In the genomic region with DNA sequence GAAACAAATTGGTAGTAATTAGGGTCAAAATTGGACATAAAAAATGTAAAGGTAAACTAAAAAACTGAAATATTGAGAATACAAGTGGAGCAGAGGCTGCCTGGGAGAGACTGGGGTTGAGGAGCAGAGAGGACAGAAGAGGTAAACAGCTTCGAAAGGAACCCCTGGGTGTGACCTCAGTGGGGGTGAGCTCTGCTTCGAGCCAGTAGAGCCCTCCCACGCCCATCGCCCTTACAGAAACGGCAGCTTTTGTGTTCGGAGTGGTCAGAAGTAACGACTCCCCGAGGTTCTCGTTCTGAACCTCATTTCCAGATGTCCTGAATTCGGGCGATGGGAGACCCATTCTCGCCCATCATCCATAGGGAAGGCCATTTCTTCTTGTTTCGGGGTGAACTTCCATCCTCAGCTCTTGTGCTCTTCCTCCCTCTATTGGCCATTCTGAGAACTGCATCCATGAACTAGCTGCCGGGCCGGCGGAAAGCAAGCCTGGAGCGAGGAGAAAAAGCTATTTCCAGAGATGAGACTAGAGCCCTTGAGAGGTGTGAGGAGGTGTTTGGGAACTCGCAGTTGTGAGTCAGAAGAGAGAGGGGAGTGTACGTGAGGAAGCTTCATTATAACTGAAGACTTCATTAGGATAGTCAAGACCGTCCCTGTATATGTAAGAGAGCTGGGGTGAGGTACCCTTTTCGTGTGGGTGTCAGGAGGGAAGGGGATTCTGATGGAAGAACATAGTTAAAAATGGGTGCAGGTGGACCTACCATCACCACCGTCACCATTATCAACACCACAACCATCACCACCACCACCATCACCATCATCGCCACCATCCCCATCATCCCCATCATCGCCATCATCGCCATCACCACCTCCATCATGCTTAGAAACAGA, we compare ENCODE assay signal across 8 mouse cellular contexts. TPM values are rescaled to one million over a fixed set of nuclear protein-coding genes. Genes with fewer than 3 reads are reported as not detected.
DNase-seq lines count a peak whose midpoint lies in the region; ATAC-seq and TF ChIP-seq lines count a peak whose summit lies in the region.

No protein-coding gene starts in this region.

- H3K9me3 ChIP-seq in ES-E14 (ENCODE audit: control insufficient read depth, insufficient read depth, low read depth, low read length): no peaks in the 10 kb centered on the region
- H3K9me3 ChIP-seq in forebrain, embryonic 12.5 days: no peaks in the 10 kb centered on the region
- no peaks in the 10 kb centered on the region for H3K9me3 ChIP-seq in liver, embryonic 14.5 days (ENCODE audit: control insufficient read depth, low read length)
- no peaks in the 10 kb centered on the region for H3K9me3 ChIP-seq in neural tube, embryonic 11.5 days (ENCODE audit: control insufficient read depth, low read length)

- no peak for TF ChIP-seq EP300 in liver, embryonic 14.5 days (IDR thresholded peaks at IDR 0.05; ENCODE audit: low read depth)

- peak; percentile 61 for DNase-seq in ES-E14 (ENCODE audit: low read depth, low spot score)
- DNase-seq in heart, postnatal 10 days: peak; percentile 78 to 87
- peak; percentile 70 to 73 for DNase-seq in kidney, postnatal 4 days
- peak in 2 of 3 experiments; percentile 22 to 40 for DNase-seq in liver, embryonic 14.5 days (ENCODE audit: low read depth in 3 of 3, low spot score in 3 of 3)
- DNase-seq in neural tube, embryonic 11.5 days (ENCODE audit: low spot score): peak; percentile 79

- peak; percentile 93 for TF ChIP-seq CTCF in liver, embryonic 14.5 days (IDR thresholded peaks at IDR 0.05; ENCODE audit: low read depth)
- TF ChIP-seq CTCF in testis, adult 2 months (IDR thresholded peaks at IDR 0.05; ENCODE audit: control insufficient read depth, insufficient read depth, insufficient replicate concordance, low read depth, low read length): peak; percentile 89

- H3K4me1 ChIP-seq in ES-E14 (ENCODE audit: control insufficient read depth in 2 of 2, insufficient read depth in 2 of 2, low read length in 2 of 2, poor library complexity in 1 of 2): no peaks in the 10 kb centered on the region
- no peaks in the 10 kb centered on the region for H3K4me1 ChIP-seq in forebrain, embryonic 12.5 days
- no peaks in the 10 kb centered on the region for H3K4me1 ChIP-seq in liver, embryonic 14.5 days (replicated peaks; ENCODE audit: control insufficient read depth in 2 of 2, insufficient read depth in 2 of 2, low read length in 1 of 2)
- no peaks in the 10 kb centered on the region for H3K4me1 ChIP-seq in neural tube, embryonic 11.5 days (ENCODE audit: control insufficient read depth, insufficient read depth, low read length)
- peaks cover 6% of the 10 kb centered on the region for H3K4me1 ChIP-seq in testis, adult 2 months (ENCODE audit: control insufficient read depth, insufficient read depth, low read length)

- peak overlapping the region; percentile 58 for H3K4me2 ChIP-seq in forebrain, embryonic 12.5 days
- peak overlapping the region; percentile 50 for H3K4me2 ChIP-seq in liver, embryonic 14.5 days (ENCODE audit: low read depth)
- peak overlapping the region; percentile 35 for H3K4me2 ChIP-seq in neural tube, embryonic 11.5 days (ENCODE audit: low read depth)

- no peak overlapping the region for H3K27ac ChIP-seq in ES-E14 (ENCODE audit: insufficient read depth, low read depth, low read length, poor library complexity, severe bottlenecking)
- H3K27ac ChIP-seq in forebrain, embryonic 12.5 days: no peak overlapping the region
- H3K27ac ChIP-seq in liver, embryonic 14.5 days: no peak overlapping the region
- H3K27ac ChIP-seq in neural tube, embryonic 11.5 days (ENCODE audit: low read depth, low read length): no peak overlapping the region
- no peak overlapping the region for H3K27ac ChIP-seq in testis, adult 2 months (ENCODE audit: control insufficient read depth, insufficient read depth, low read depth, low read length)

- peak overlapping the region in 1 of 2 experiments; percentile 37; a peak in 1 of 4 replicates for H3K4me3 ChIP-seq in ES-E14 (ENCODE audit: insufficient read depth in 1 of 2, low read depth in 1 of 2, low read length in 2 of 2, poor library complexity in 1 of 2, severe bottlenecking in 1 of 2)
- H3K4me3 ChIP-seq in forebrain, embryonic 12.5 days (replicated peaks): peak overlapping the region; percentile 39
- H3K4me3 ChIP-seq in liver, embryonic 14.5 days (ENCODE audit: insufficient read depth in 1 of 2, low read depth in 2 of 2, low read length in 2 of 2): peak overlapping the region; percentile 21 to 52; a peak in 3 of 4 replicates
- peak overlapping the region; percentile 21 for H3K4me3 ChIP-seq in neural tube, embryonic 11.5 days (ENCODE audit: low read depth, low read length)
- H3K4me3 ChIP-seq in testis, adult 2 months (ENCODE audit: control insufficient read depth, low read depth, low read length): peak overlapping the region; percentile 74

- WGBS in forebrain, embryonic 12.5 days: 24% methylated on average over 25 of the region's 25 CpGs
- 22% methylated on average over 25 of the region's 25 CpGs for WGBS in liver, embryonic 14.5 days (ENCODE audit: insufficient replicate concordance)
- 24% methylated on average over 25 of the region's 25 CpGs for WGBS in neural tube, embryonic 11.5 days

- H3K27me3 ChIP-seq in forebrain, embryonic 12.5 days: no peaks in the 10 kb centered on the region
- no peaks in the 10 kb centered on the region for H3K27me3 ChIP-seq in liver, embryonic 14.5 days (ENCODE audit: control insufficient read depth, insufficient read depth, low read length)
- H3K27me3 ChIP-seq in neural tube, embryonic 11.5 days (ENCODE audit: control insufficient read depth, insufficient read depth, low read length): no peaks in the 10 kb centered on the region
- no peaks in the 10 kb centered on the region for H3K27me3 ChIP-seq in testis, adult 2 months (ENCODE audit: control insufficient read depth, insufficient read depth, low read length)

- no peak for TF ChIP-seq POLR2A in testis, adult 2 months (IDR thresholded peaks at IDR 0.05; ENCODE audit: control insufficient read depth, low read depth, low read length)

- no peaks in the 10 kb centered on the region for H3K36me3 ChIP-seq in ES-E14 (ENCODE audit: control insufficient read depth, insufficient read depth, low read length, poor library complexity, severe bottlenecking)
- no peaks in the 10 kb centered on the region for H3K36me3 ChIP-seq in forebrain, embryonic 12.5 days (replicated peaks)
- no peaks in the 10 kb centered on the region for H3K36me3 ChIP-seq in liver, embryonic 14.5 days (replicated peaks; ENCODE audit: control insufficient read depth, insufficient read depth, low read depth)
- no peaks in the 10 kb centered on the region for H3K36me3 ChIP-seq in neural tube, embryonic 11.5 days (ENCODE audit: control insufficient read depth, insufficient read depth, low read length)
- no peaks in the 10 kb centered on the region for H3K36me3 ChIP-seq in testis, adult 2 months (ENCODE audit: control insufficient read depth, insufficient read depth, low read length)

- intact Hi-C loops in heart, postnatal 10 days (cut with DNase I): loop anchor here (2.0 to 5.0 kb wide), 3 partner anchors 87 to 386 kb away; no protein-coding TSS in a partner anchor

- in situ Hi-C loops in ES-E14 (cut with MboI; ENCODE audit: low sequenced_read_pairs in 2 of 2, unreplicated experiment in 2 of 2): loop anchor here in 1 of 2 experiments (25.0 kb wide), 1 partner anchor 377 kb away; the partner anchor contains the start of gene Cox18

- peak; percentile 80 for ATAC-seq in cerebellum, adult (ENCODE audit: insufficient number of reproducible peaks, low FRiP score, low TSS enrichment)
- peak; percentile 80 for ATAC-seq in forebrain, embryonic 12.5 days (ENCODE audit: low FRiP score)
- peak; percentile 37; the same call in 1 of the 2 replicates for ATAC-seq in liver, embryonic 14.5 days (ENCODE audit: insufficient read depth)
- ATAC-seq in neural tube, embryonic 11.5 days (ENCODE audit: insufficient read depth, low FRiP score, low TSS enrichment): peak; percentile 40; the same call in 1 of the 2 replicates

- no peak overlapping the region for H3K9ac ChIP-seq in ES-E14 (ENCODE audit: insufficient read depth, low read depth, low read length, poor library complexity, severe bottlenecking)
- H3K9ac ChIP-seq in forebrain, embryonic 12.5 days: peak overlapping the region; percentile 50; the same call in 1 of the 2 replicates
- H3K9ac ChIP-seq in liver, embryonic 14.5 days (replicated peaks): no peak overlapping the region
- no peak overlapping the region for H3K9ac ChIP-seq in neural tube, embryonic 11.5 days (ENCODE audit: low read length)

TF ChIP-seq in ES-E14, 5 proteins besides CTCF, POLR2A, EP300 and RAD21:
- TF ChIP-seq CHD2 (IDR thresholded peaks at IDR 0.05; ENCODE audit: low read depth, low read length): no peak
- no peak for TF ChIP-seq MAFK (IDR thresholded peaks at IDR 0.05; ENCODE audit: insufficient read depth, low read depth, low read length)
- TF ChIP-seq ZC3H11A (IDR thresholded peaks at IDR 0.05; ENCODE audit: borderline replicate concordance, low read depth, low read length): no peak
- no peak for TF ChIP-seq HCFC1 (IDR thresholded peaks at IDR 0.05; ENCODE audit: borderline replicate concordance, insufficient read depth, low read length)
- no peak for TF ChIP-seq ZNF384 (IDR thresholded peaks at IDR 0.05; ENCODE audit: low read depth, low read length)
TF ChIP-seq in ES-E14: peak in this region for 0.

RNA-seq across cellular contexts. Expression of gene 5830473C10Rik, which starts 28.0 kb away (rescaled TPM):
- not detected in 2 replicates for total RNA-seq in ES-E14 (2012; rRNA removed)
- polyA plus RNA-seq in forebrain, embryonic 12.5 days (2016; fragmentation: Nextera tagmentation; extraction: Ambion mirVana): not detected in 2 replicates
- total RNA-seq in heart, postnatal 10 days (2021): not detected
- 0.79 and 0.85 TPM in 2 replicates for polyA plus RNA-seq in liver, embryonic 14.5 days (2012; rRNA removed)
- polyA plus RNA-seq in liver, embryonic 14.5 days (2014; fragmentation: Nextera tagmentation; extraction: Ambion mirVana): 0.53 and 0.72 TPM in 2 replicates
- polyA plus RNA-seq in neural tube, embryonic 11.5 days (2014; fragmentation: Nextera tagmentation; extraction: Ambion mirVana): not detected in 2 replicates
- 0.12 TPM in 1 of 2 replicates, not detected in the other for polyA plus RNA-seq in testis, adult 2 months (2012; rRNA removed)

RNA-seq across cellular contexts. Expression of gene Rassf6, which starts 51.5 kb away (rescaled TPM):
- total RNA-seq in ES-E14 (2012; rRNA removed): 1.3 and 1.7 TPM in 2 replicates
- polyA plus RNA-seq in forebrain, embryonic 12.5 days (2016; fragmentation: Nextera tagmentation; extraction: Ambion mirVana): 0.62 and 1.0 TPM in 2 replicates
- under 1 TPM in 1 of 2 experiments, not detected in 1; 0.38 TPM for total RNA-seq in heart, postnatal 10 days (2021)
- polyA plus RNA-seq in liver, embryonic 14.5 days (2012; rRNA removed): 1.4 and 2.4 TPM in 2 replicates
- 3.6 and 3.7 TPM in 2 replicates for polyA plus RNA-seq in liver, embryonic 14.5 days (2014; fragmentation: Nextera tagmentation; extraction: Ambion mirVana)
- polyA plus RNA-seq in neural tube, embryonic 11.5 days (2014; fragmentation: Nextera tagmentation; extraction: Ambion mirVana): 0.50 and 0.57 TPM in 2 replicates
- 0.24 and 0.42 TPM in 2 replicates for polyA plus RNA-seq in testis, adult 2 months (2012; rRNA removed)

Comparison
In these comparisons a context has a peak if more than half of its experiments do, and no peak if none do; other contexts are left out.
1. DNase-seq: peak in every context shown above with its lines; median percentile 82 in heart, postnatal 10 days; 79 in neural tube, embryonic 11.5 days; 72 in kidney, postnatal 4 days; 61 in ES-E14; 31 in liver, embryonic 14.5 days.